Mouse (Mus musculus): ENCODE measurements around the gene Bicc1.

The Bicc1 gene

GRCm38 (mm10) chr10:71050722-71051333 lies 108.7 kb downstream of the Bicc1 start:
- no peak for DNase-seq

- no peak for DNase-seq
Measured at GRCm38 (mm10) chr10:71049294-71049693, 110.2 kb downstream of the Bicc1 start.

GRCm38 (mm10) chr10:71044410-71044809 lies 115.1 kb downstream of the Bicc1 start:
- no peak for DNase-seq

- DNase-seq = no peak
Measured at GRCm38 (mm10) chr10:71041874-71042273, 117.6 kb downstream of the Bicc1 start.

- no peak for DNase-seq
Measured at GRCm38 (mm10) chr10:71036484-71036883, 123.0 kb downstream of the Bicc1 start.

- DNase-seq = no peak
Measured at GRCm38 (mm10) chr10:71028996-71029395, 130.5 kb downstream of the Bicc1 start.

GRCm38 (mm10) chr10:71028066-71028844 lies 131.2 kb downstream of the Bicc1 start:
- peak; percentile 13 for DNase-seq

- DNase-seq = no peak
Measured at GRCm38 (mm10) chr10:71025131-71025894, 134.2 kb downstream of the Bicc1 start.

GRCm38 (mm10) chr10:71024681-71025080 lies 134.8 kb downstream of the Bicc1 start:
- DNase-seq = no peak

GRCm38 (mm10) chr10:71023471-71023870 lies 136.0 kb downstream of the Bicc1 start:
- no peak for DNase-seq

GRCm38 (mm10) chr10:71020459-71020858 lies 139.0 kb downstream of the Bicc1 start:
- no peak for DNase-seq

GRCm38 (mm10) chr10:71019836-71020235 lies 139.7 kb downstream of the Bicc1 start:
- no peak for DNase-seq

GRCm38 (mm10) chr10:71009771-71010496 lies 149.6 kb downstream of the Bicc1 start:
- no peak for DNase-seq

- no peak for DNase-seq
Measured at GRCm38 (mm10) chr10:71008721-71009120, 150.8 kb downstream of the Bicc1 start.

GRCm38 (mm10) chr10:71007956-71008355 lies 151.5 kb downstream of the Bicc1 start:
- DNase-seq = no peak

GRCm38 (mm10) chr10:71007516-71007915 lies 152.0 kb downstream of the Bicc1 start:
- DNase-seq = no peak

- no peak for DNase-seq
Measured at GRCm38 (mm10) chr10:71007001-71007400, 152.5 kb downstream of the Bicc1 start.

GRCm38 (mm10) chr10:71002871-71003270 lies 156.6 kb downstream of the Bicc1 start:
- DNase-seq = no peak

- DNase-seq = no peak
Measured at GRCm38 (mm10) chr10:71002186-71002585, 157.3 kb downstream of the Bicc1 start.

GRCm38 (mm10) chr10:70998136-70998535 lies 161.4 kb downstream of the Bicc1 start:
- DNase-seq = peak; percentile 52

- no peak for DNase-seq
Measured at GRCm38 (mm10) chr10:70996051-70996450, 163.4 kb downstream of the Bicc1 start.

GRCm38 (mm10) chr10:70994135-70994497 lies 165.4 kb downstream of the Bicc1 start:
- DNase-seq = no peak

- peak; percentile 17 for DNase-seq
Measured at GRCm38 (mm10) chr10:70993497-70994134, 165.9 kb downstream of the Bicc1 start.
